Mouse (Mus musculus): ENCODE data around the gene Iglon5. TPM values are rescaled to one million over a fixed set of nuclear protein-coding genes. Genes with fewer than 3 reads are reported as not detected.

The Iglon5 gene
- polyA plus RNA-seq, 1 experiment from 2014 or later, result 0.25 TPM

DNA sequence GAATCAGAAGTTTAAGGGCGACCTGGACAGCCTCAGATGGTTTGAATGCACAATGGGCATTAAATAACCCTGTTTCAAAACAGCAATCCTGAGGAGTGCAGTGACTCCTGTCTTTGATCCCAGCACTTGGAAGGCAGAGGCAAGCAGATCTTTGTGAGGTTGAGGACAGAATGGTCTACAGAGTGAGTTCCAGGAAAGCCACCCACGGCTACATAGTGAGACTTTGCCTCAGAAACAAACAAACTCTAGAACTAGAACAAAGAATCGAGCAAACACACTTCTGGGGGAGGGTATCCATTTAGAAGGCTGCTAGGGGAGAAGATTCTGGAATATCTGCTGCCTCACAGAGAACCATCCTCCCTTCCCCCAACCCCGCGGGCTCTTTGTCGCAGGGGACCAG is 49.4 kb downstream of the Iglon5 start, which contains the start of gene Cldnd2:
TSS of gene Cldnd2 (plus strand) at position 301 of the 400 bp plus-strand sequence.
- H3K4me3 ChIP-seq (replicated peaks; ENCODE audit: low read depth, low read length), result no peak within 1 kb of the TSS
- no peak within 1 kb of the TSS for H3K27ac ChIP-seq
- no peak within 1 kb of the TSS for H3K4me2 ChIP-seq (ENCODE audit: low read length)
- no peaks in the 10 kb centered on the region for H3K36me3 ChIP-seq (ENCODE audit: insufficient read depth, low read length)
- no peak within 1 kb of the TSS for H3K9ac ChIP-seq (ENCODE audit: low read depth, low read length)
- 81% methylated on average over 6 of the region's 6 CpGs for WGBS
- no peaks in the 10 kb centered on the region for H3K9me3 ChIP-seq (replicated peaks; ENCODE audit: low read length)
- ATAC-seq (replicated peaks; ENCODE audit: low FRiP score, low read depth) (no peak), DNase-seq (ENCODE audit: low spot score) (no peak)
- TF ChIP-seq CTCF (IDR thresholded peaks at IDR 0.05; ENCODE audit: low read depth), result no peak
- H3K4me1 ChIP-seq (replicated peaks; ENCODE audit: insufficient read depth, low read length), result peaks cover 12% of the 10 kb centered on the region; the same call in 1 of the 2 replicates
- no peaks in the 10 kb centered on the region for H3K27me3 ChIP-seq (ENCODE audit: insufficient read depth, low read length)

DNA sequence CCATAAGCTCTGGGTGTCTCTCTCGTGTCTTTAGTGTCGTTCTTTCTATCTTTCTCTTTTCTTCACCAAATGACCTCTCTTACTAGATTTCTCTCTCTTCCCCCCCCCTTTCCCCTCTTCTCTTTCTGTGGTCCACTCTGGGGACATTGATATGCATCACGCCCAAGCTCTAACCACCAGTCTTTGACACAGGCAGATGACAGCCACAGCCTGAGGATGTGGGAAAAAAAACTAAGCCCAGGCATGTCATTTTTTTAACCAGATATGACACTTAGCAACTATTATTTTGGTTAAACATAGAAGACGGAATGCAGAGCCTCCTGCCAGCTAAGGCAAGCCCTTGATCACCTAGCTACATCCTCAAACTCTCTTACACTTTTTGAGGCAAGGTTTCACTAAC is 51.3 kb downstream of the Iglon5 start:
- ATAC-seq (replicated peaks; ENCODE audit: low FRiP score, low read depth), result no peak
- TF ChIP-seq CTCF (IDR thresholded peaks at IDR 0.05; ENCODE audit: low read depth), result no peak
- DNase-seq (ENCODE audit: low spot score), result no peak
- no peaks in the 10 kb centered on the region for H3K36me3 ChIP-seq (ENCODE audit: insufficient read depth, low read length)
- 85% methylated on average over 4 of the region's 4 CpGs for WGBS
- H3K4me3 ChIP-seq (replicated peaks; ENCODE audit: low read depth, low read length), result no peak overlapping the region
- H3K4me1 ChIP-seq (replicated peaks; ENCODE audit: insufficient read depth, low read length), result 0 out of 2 replicates have a peak, but pooled peaks cover 6% of the 10 kb centered on the region
- no peak overlapping the region for H3K4me2 ChIP-seq (ENCODE audit: low read length)
- H3K9me3 ChIP-seq (replicated peaks; ENCODE audit: low read length), result no peaks in the 10 kb centered on the region
- no peaks in the 10 kb centered on the region for H3K27me3 ChIP-seq (ENCODE audit: insufficient read depth, low read length)
- H3K27ac ChIP-seq, result no peak overlapping the region
- H3K9ac ChIP-seq (ENCODE audit: low read depth, low read length), result no peak overlapping the region

DNA sequence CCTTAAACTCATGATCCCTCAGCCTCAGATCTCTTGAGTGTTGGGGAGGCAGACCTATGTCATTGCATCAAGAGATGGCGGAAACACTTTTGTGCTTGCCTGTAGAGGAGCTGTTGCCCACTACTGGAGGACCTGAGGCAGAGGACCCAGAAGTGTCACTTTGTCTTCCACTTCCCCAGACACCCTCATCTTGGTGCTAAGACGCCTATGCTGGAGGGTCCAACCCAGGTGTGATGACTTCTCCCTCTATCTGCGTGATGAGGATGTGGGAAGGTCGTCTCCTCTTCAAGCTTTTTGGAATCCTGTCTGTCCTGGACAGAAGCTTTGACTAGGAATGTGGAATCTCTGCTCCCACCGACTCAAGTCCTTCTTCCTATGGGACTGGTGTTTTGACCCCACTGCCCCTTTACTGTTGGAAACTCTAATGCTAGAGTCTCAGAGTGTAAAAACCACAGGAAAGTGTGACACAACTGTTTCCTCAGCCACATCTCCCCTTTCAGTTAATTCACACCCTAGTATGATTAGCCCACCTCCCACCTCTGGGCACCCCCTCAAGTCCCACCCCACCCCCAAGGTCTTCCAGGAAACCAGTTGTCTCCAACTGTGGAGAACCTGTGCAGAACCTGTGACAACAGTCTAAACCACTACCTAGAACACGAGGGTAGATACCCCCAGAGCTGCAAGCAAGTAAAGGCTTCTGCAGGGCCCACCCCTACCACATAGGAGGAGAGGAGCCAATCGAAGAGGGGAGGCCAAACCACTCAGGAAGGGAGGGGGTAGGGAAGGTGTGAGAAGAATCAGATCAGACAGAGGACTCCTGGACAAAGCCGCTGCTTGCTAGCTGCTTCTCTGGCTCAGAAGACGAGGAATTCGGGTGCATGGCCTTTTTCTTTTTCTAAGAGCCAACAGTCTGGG is 53.3 kb downstream of the Iglon5 start, which contains the start of gene Nkg7:
TSS of gene Nkg7 (plus strand) at position 733 of the 915 bp plus-strand sequence.
- Histone ChIP-seq H3K4me3 (replicated peaks; ENCODE audit: low read depth, low read length) (no peak within 1 kb of the TSS), H3K9me3 (replicated peaks; ENCODE audit: low read length) (no peaks in the 10 kb centered on the region), H3K4me1 (replicated peaks; ENCODE audit: insufficient read depth, low read length) (no peaks in the 10 kb centered on the region), H3K4me2 (ENCODE audit: low read length) (no peak within 1 kb of the TSS), H3K27ac (no peak within 1 kb of the TSS), H3K36me3 (ENCODE audit: insufficient read depth, low read length) (no peaks in the 10 kb centered on the region), H3K27me3 (ENCODE audit: insufficient read depth, low read length) (no peaks in the 10 kb centered on the region), H3K9ac (ENCODE audit: low read depth, low read length) (no peak within 1 kb of the TSS)
- ATAC-seq (replicated peaks; ENCODE audit: low FRiP score, low read depth) (no peak), DNase-seq (ENCODE audit: low spot score) (no peak)
- WGBS, result 65% methylated on average over 10 of the region's 10 CpGs
- no peak for TF ChIP-seq CTCF (IDR thresholded peaks at IDR 0.05; ENCODE audit: low read depth)

DNA sequence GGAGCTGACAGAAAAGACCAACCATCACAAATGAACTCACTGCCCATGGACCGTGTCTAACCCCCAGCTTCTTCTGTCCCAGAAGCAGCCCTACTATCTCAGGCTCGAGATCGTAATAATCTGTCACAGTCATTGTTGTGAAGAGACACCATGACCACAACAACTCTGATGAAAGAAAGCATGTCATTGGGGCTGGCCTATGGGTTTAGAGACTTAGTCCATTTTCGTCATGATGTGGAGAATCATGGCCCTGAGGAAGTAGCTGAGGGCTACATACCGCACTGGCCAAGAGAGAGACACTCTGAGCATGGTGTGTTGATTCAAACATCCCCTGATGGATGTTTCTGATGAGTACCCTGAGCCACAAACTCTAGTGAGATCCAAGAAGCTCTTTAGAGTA is 55.2 kb downstream of the Iglon5 start:
- Histone ChIP-seq H3K36me3 (ENCODE audit: insufficient read depth, low read length) (no peaks in the 10 kb centered on the region), H3K9ac (ENCODE audit: low read depth, low read length) (no peak overlapping the region), H3K9me3 (replicated peaks; ENCODE audit: low read length) (no peaks in the 10 kb centered on the region), H3K4me2 (ENCODE audit: low read length) (no peak overlapping the region), H3K27ac (no peak overlapping the region), H3K4me3 (replicated peaks; ENCODE audit: low read depth, low read length) (no peak overlapping the region), H3K27me3 (ENCODE audit: insufficient read depth, low read length) (no peaks in the 10 kb centered on the region), H3K4me1 (replicated peaks; ENCODE audit: insufficient read depth, low read length) (no peaks in the 10 kb centered on the region)
- DNase-seq (ENCODE audit: low spot score), result no peak
- TF ChIP-seq CTCF (IDR thresholded peaks at IDR 0.05; ENCODE audit: low read depth), result no peak
- ATAC-seq (replicated peaks; ENCODE audit: low FRiP score, low read depth), result no peak
- 90% methylated on average over 5 of the region's 5 CpGs for WGBS

DNA sequence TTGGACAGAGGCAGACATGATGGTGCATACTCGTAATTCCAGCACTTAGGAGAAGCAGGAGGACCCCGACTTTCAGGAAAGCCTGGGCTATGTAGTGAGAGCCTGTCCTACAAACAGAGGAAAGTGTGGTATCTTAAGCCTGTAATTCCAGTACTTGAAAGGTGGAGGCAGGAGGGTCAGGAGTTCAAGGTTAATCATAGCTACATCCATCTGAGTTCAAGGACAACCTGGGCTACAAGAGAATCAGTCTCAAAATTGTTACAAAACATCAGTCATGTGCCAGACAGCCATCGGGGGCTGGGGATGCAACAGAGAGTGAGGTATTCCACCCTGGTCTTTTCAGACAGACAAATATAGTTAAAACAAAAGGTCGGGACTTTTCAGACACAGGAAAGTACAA is 57.0 kb downstream of the Iglon5 start:
- no peak for DNase-seq (ENCODE audit: low spot score)
- H3K9me3 ChIP-seq (replicated peaks; ENCODE audit: low read length), result no peaks in the 10 kb centered on the region
- H3K9ac ChIP-seq (ENCODE audit: low read depth, low read length), result no peak overlapping the region
- H3K4me2 ChIP-seq (ENCODE audit: low read length), result no peak overlapping the region
- H3K36me3 ChIP-seq (ENCODE audit: insufficient read depth, low read length), result no peaks in the 10 kb centered on the region
- H3K4me1 ChIP-seq (replicated peaks; ENCODE audit: insufficient read depth, low read length), result no peaks in the 10 kb centered on the region
- no peak overlapping the region for H3K4me3 ChIP-seq (replicated peaks; ENCODE audit: low read depth, low read length)
- H3K27ac ChIP-seq, result no peak overlapping the region
- no peaks in the 10 kb centered on the region for H3K27me3 ChIP-seq (ENCODE audit: insufficient read depth, low read length)
- no peak for TF ChIP-seq CTCF (IDR thresholded peaks at IDR 0.05; ENCODE audit: low read depth)
- WGBS, result 70% methylated on average over 4 of the region's 4 CpGs
- no peak for ATAC-seq (replicated peaks; ENCODE audit: low FRiP score, low read depth)

DNA sequence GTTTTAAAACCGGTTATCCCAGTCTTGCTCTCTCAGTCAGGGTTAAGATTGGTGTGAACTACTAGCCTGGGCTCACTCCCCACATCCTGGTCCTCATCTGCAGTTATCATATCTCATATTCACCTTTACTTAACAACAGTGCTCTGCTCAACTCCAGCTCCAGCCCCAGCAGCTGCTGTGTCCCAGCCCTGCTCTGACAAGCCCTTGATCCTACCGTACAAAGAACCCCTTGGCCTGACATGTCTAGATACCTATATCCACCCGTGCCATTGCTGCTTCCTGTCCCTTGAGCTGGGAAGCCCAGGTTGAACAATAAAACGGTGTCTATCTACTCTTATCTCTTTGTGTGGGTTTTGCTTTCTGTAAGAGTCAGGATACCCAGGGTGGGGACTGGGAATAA is 60.4 kb downstream of the Iglon5 start:
- Histone ChIP-seq H3K9me3 (replicated peaks; ENCODE audit: low read length) (no peaks in the 10 kb centered on the region), H3K36me3 (ENCODE audit: insufficient read depth, low read length) (no peaks in the 10 kb centered on the region), H3K4me1 (replicated peaks; ENCODE audit: insufficient read depth, low read length) (no peaks in the 10 kb centered on the region), H3K4me2 (ENCODE audit: low read length) (no peak overlapping the region), H3K4me3 (replicated peaks; ENCODE audit: low read depth, low read length) (no peak overlapping the region), H3K27me3 (ENCODE audit: insufficient read depth, low read length) (no peaks in the 10 kb centered on the region), H3K9ac (ENCODE audit: low read depth, low read length) (no peak overlapping the region), H3K27ac (no peak overlapping the region)
- WGBS, result 60% methylated on average over 4 of the region's 4 CpGs
- TF ChIP-seq CTCF (IDR thresholded peaks at IDR 0.05; ENCODE audit: low read depth), result no peak
- no peak for DNase-seq (ENCODE audit: low spot score)
- ATAC-seq (replicated peaks; ENCODE audit: low FRiP score, low read depth), result no peak

All from kidney, postnatal 0 days (tissue).